Mouse (Mus musculus) erythroblast, embryonic 14.5 days (primary cell): ENCODE results near the gene Kcnmb1.

ENCODE experiments used
- GATA1 ChIP-seq: IDR thresholded peaks from 2 replicates; pipeline ENCODE4 v1.6.1; 2012; ENCODE audit warnings: low read length, inconsistent platforms, mixed read lengths
- TAL1 ChIP-seq: IDR thresholded peaks from 3 replicates; pipeline ENCODE4 v1.6.1; 2012; ENCODE audit warnings: low read length, inconsistent platforms, mixed read lengths

GRCm38 (mm10) chr11:33944067-33944785 is 18.6 kb upstream of the Kcnmb1 start:
- TF ChIP-seq GATA1 (no peak), TAL1 (no peak)
